Mouse (Mus musculus) hindbrain, embryonic 13.5 days (tissue): ENCODE measurements at regions not wholly inside any gene's neighbourhood (a gene's known extent, or its start where the extent isn't known, plus 50 kb on each side); places are given as distances from the start of the nearest gene placed in this dataset.

ENCODE experiments used
- ATAC-seq: fragments of 200-750 bp; cut with Nextera tagmentation; 2 replicates; pipeline ENCODE4 v1.8.0; 2017; ENCODE audit warnings: moderate TSS enrichment; ENCODE audit not compliant: low FRiP score
- H3K27ac ChIP-seq: fragments of 300-500 bp; sonication (generic); 2 replicates; pipeline ENCODE4 v1.5.1; 2015; ENCODE audit warnings: inconsistent platforms, mild to moderate bottlenecking, moderate library complexity
- H3K27me3 ChIP-seq: fragments of 300-500 bp; sonication (generic); 2 replicates; pipeline ENCODE4 v1.6.1; 2015; ENCODE audit warnings: mild to moderate bottlenecking, inconsistent platforms
- H3K36me3 ChIP-seq: fragments of 300-500 bp; sonication (generic); 2 replicates; pipeline ENCODE4 v1.6.1; 2015; ENCODE audit warnings: mild to moderate bottlenecking, inconsistent platforms
- H3K4me1 ChIP-seq: fragments of 300-500 bp; sonication (generic); replicated peaks from 2 replicates; pipeline ENCODE4 v1.6.1; 2015; ENCODE audit warnings: inconsistent platforms
- H3K4me2 ChIP-seq: fragments of 300-500 bp; sonication (generic); 2 replicates; pipeline ENCODE4 v1.6.1; 2015; ENCODE audit warnings: inconsistent platforms, mild to moderate bottlenecking, moderate library complexity
- H3K4me3 ChIP-seq: fragments of 300-500 bp; sonication (generic); 2 replicates; pipeline ENCODE4 v1.5.1; 2015; ENCODE audit warnings: mild to moderate bottlenecking, inconsistent platforms
- H3K9ac ChIP-seq: fragments of 300-500 bp; sonication (generic); 2 replicates; pipeline ENCODE4 v1.6.1; 2015; ENCODE audit warnings: mild to moderate bottlenecking, inconsistent platforms
- H3K9me3 ChIP-seq: fragments of 300-500 bp; sonication (generic); 2 replicates; pipeline ENCODE4 v1.6.1; 2016; ENCODE audit warnings: inconsistent platforms
- WGBS: fragments of 180-500 bp; shearing (Covaris S2); methylation state at CpG from one replicate; pipeline ENCODE4 v1.1.7; 2015; 5-methylcytosine and 5-hydroxymethylcytosine counted together

- Histone ChIP-seq H3K27ac (no peak overlapping the region), H3K9me3 (no peaks in the 10 kb centered on the region), H3K36me3 (no peaks in the 10 kb centered on the region), H3K4me2 (no peak overlapping the region), H3K27me3 (no peaks in the 10 kb centered on the region), H3K9ac (no peak overlapping the region), H3K4me3 (no peak overlapping the region), H3K4me1 (no peaks in the 10 kb centered on the region; the same call in 1 of the 2 replicates)
- ATAC-seq: no peak
- 62% methylated on average over 6 of the region's 6 CpGs for WGBS
These were observed 279.4 kb downstream of the Mctp2 start for GRCm38 (mm10) chr7:72027006-72027405.

- no peak overlapping the region for H3K4me3 ChIP-seq
- WGBS: 81% methylated on average over 11 of the region's 11 CpGs
- no peak overlapping the region for H3K27ac ChIP-seq
- no peaks in the 10 kb centered on the region for H3K36me3 ChIP-seq
- no peak overlapping the region for H3K4me2 ChIP-seq
- H3K27me3 ChIP-seq: no peaks in the 10 kb centered on the region
- no peak for ATAC-seq
- H3K9ac ChIP-seq: no peak overlapping the region
- no peaks in the 10 kb centered on the region for H3K9me3 ChIP-seq
- no peaks in the 10 kb centered on the region for H3K4me1 ChIP-seq
These were observed 297.3 kb downstream of the Mctp2 start for GRCm38 (mm10) chr7:72009115-72009514.

- Histone ChIP-seq H3K27me3 (no peaks in the 10 kb centered on the region), H3K36me3 (no peaks in the 10 kb centered on the region), H3K27ac (no peak overlapping the region), H3K9ac (no peak overlapping the region), H3K4me1 (no peaks in the 10 kb centered on the region), H3K9me3 (no peaks in the 10 kb centered on the region), H3K4me3 (no peak overlapping the region), H3K4me2 (no peak overlapping the region)
- ATAC-seq: no peak
- WGBS: 68% methylated on average over 3 of the region's 3 CpGs
These were observed 302.1 kb downstream of the Mctp2 start for GRCm38 (mm10) chr7:72004311-72004710.

GRCm38 (mm10) chr7:71992526-71992925 is 313.9 kb downstream of the Mctp2 start:
- Histone ChIP-seq H3K4me1 (no peaks in the 10 kb centered on the region), H3K9me3 (no peaks in the 10 kb centered on the region), H3K4me2 (no peak overlapping the region), H3K36me3 (no peaks in the 10 kb centered on the region), H3K27ac (no peak overlapping the region), H3K4me3 (no peak overlapping the region), H3K27me3 (no peaks in the 10 kb centered on the region), H3K9ac (no peak overlapping the region)
- ATAC-seq: no peak
- WGBS: 91% methylated on average over 3 of the region's 3 CpGs

GRCm38 (mm10) chr7:71991835-71992234 is 314.6 kb downstream of the Mctp2 start:
- Histone ChIP-seq H3K27me3 (no peaks in the 10 kb centered on the region), H3K36me3 (no peaks in the 10 kb centered on the region), H3K9ac (no peak overlapping the region), H3K4me3 (no peak overlapping the region), H3K4me1 (no peaks in the 10 kb centered on the region), H3K27ac (no peak overlapping the region), H3K9me3 (no peaks in the 10 kb centered on the region), H3K4me2 (no peak overlapping the region)
- 90% methylated on average over 3 of the region's 3 CpGs for WGBS
- no peak for ATAC-seq

GRCm38 (mm10) chr7:71991206-71991605 is 315.2 kb downstream of the Mctp2 start:
- H3K36me3 ChIP-seq: no peaks in the 10 kb centered on the region
- H3K9me3 ChIP-seq: no peaks in the 10 kb centered on the region
- no peak overlapping the region for H3K27ac ChIP-seq
- no peak overlapping the region for H3K9ac ChIP-seq
- H3K4me3 ChIP-seq: no peak overlapping the region
- no peaks in the 10 kb centered on the region for H3K27me3 ChIP-seq
- ATAC-seq: no peak
- no peaks in the 10 kb centered on the region for H3K4me1 ChIP-seq
- WGBS: 90% methylated on average over 4 of the region's 4 CpGs
- no peak overlapping the region for H3K4me2 ChIP-seq

GRCm38 (mm10) chr7:71966015-71966414 is 340.4 kb downstream of the Mctp2 start:
- Histone ChIP-seq H3K36me3 (no peaks in the 10 kb centered on the region), H3K27ac (no peak overlapping the region), H3K9me3 (no peaks in the 10 kb centered on the region), H3K4me2 (no peak overlapping the region), H3K4me1 (peaks cover 2% of the 10 kb centered on the region), H3K27me3 (no peaks in the 10 kb centered on the region), H3K4me3 (no peak overlapping the region), H3K9ac (no peak overlapping the region)
- 78% methylated on average over 4 of the region's 4 CpGs for WGBS
- ATAC-seq: no peak

GRCm38 (mm10) chr7:71963456-71963855 is 343.0 kb downstream of the Mctp2 start:
- H3K4me1 ChIP-seq: peaks cover 8% of the 10 kb centered on the region
- 76% methylated on average over 4 of the region's 4 CpGs for WGBS
- ATAC-seq: no peak

GRCm38 (mm10) chr7:71962851-71963250 is 343.6 kb downstream of the Mctp2 start:
- no peak overlapping the region for H3K4me2 ChIP-seq
- no peaks in the 10 kb centered on the region for H3K36me3 ChIP-seq
- no peaks in the 10 kb centered on the region for H3K9me3 ChIP-seq
- no peak overlapping the region for H3K27ac ChIP-seq
- no peak overlapping the region for H3K4me3 ChIP-seq
- no peak overlapping the region for H3K9ac ChIP-seq
- ATAC-seq: no peak
- H3K4me1 ChIP-seq: peaks cover 8% of the 10 kb centered on the region
- no peaks in the 10 kb centered on the region for H3K27me3 ChIP-seq
- over 99% methylated on average over 3 of the region's 3 CpGs for WGBS

More at GRCm38 (mm10) chr7:71963456-71963855, 343.0 kb downstream of the Mctp2 start:
- Histone ChIP-seq H3K9me3 (no peaks in the 10 kb centered on the region), H3K9ac (no peak overlapping the region), H3K4me3 (no peak overlapping the region), H3K36me3 (no peaks in the 10 kb centered on the region), H3K27me3 (no peaks in the 10 kb centered on the region), H3K4me2 (no peak overlapping the region), H3K27ac (no peak overlapping the region)

- 3% methylated on average over 11 of the region's 11 CpGs for WGBS
- H3K4me3 ChIP-seq: peak overlapping the region; percentile 16; the same call in 1 of the 2 replicates
- 0 out of 2 replicates have a peak overlapping the region, but pooled peaks have one; percentile 48 for H3K27ac ChIP-seq
- peak overlapping the region; percentile 39; the same call in 1 of the 2 replicates for H3K9ac ChIP-seq
- peaks cover 8% of the 10 kb centered on the region for H3K4me1 ChIP-seq
- no peaks in the 10 kb centered on the region for H3K9me3 ChIP-seq
- H3K4me2 ChIP-seq: peak overlapping the region; percentile 47
- no peaks in the 10 kb centered on the region for H3K36me3 ChIP-seq
- no peaks in the 10 kb centered on the region for H3K27me3 ChIP-seq
- peak; percentile 69 for ATAC-seq
These were observed 345.8 kb downstream of the Mctp2 start for GRCm38 (mm10) chr7:71960453-71961230.

- H3K36me3 ChIP-seq: no peaks in the 10 kb centered on the region
- no peak overlapping the region for H3K9ac ChIP-seq
- WGBS: 91% methylated on average over 6 of the region's 6 CpGs
- no peaks in the 10 kb centered on the region for H3K9me3 ChIP-seq
- ATAC-seq: no peak
- no peak overlapping the region for H3K27ac ChIP-seq
- H3K4me1 ChIP-seq: peaks cover 20% of the 10 kb centered on the region
- H3K27me3 ChIP-seq: no peaks in the 10 kb centered on the region
- no peak overlapping the region for H3K4me3 ChIP-seq
- H3K4me2 ChIP-seq: no peak overlapping the region
These were observed 359.9 kb downstream of the Mctp2 start for GRCm38 (mm10) chr7:71946548-71946947.

- 53% methylated on average over 16 of the region's 16 CpGs for WGBS
- no peaks in the 10 kb centered on the region for H3K36me3 ChIP-seq
- ATAC-seq: no peak
- no peak overlapping the region for H3K9ac ChIP-seq
- no peaks in the 10 kb centered on the region for H3K27me3 ChIP-seq
- no peak overlapping the region for H3K4me3 ChIP-seq
- peak overlapping the region; percentile 67 for H3K27ac ChIP-seq
- peaks cover 25% of the 10 kb centered on the region for H3K4me1 ChIP-seq
- no peaks in the 10 kb centered on the region for H3K9me3 ChIP-seq
- H3K4me2 ChIP-seq: peak overlapping the region; percentile 1; the same call in 1 of the 2 replicates
These were observed 363.0 kb downstream of the Mctp2 start for GRCm38 (mm10) chr7:71943078-71944042.
